Mouse (Mus musculus) layer of hippocampus, adult 8-10 months (tissue): ENCODE measurements around the gene 4930579F01Rik. TPM values are rescaled to one million over a fixed set of nuclear protein-coding genes. Genes with fewer than 3 reads are reported as not detected.

Experiments
- DNase-seq, 2 experiments: peaks; one replicate each; pipeline ENCODE4 v3.0.0; 2022; ENCODE audit warnings: low spot score in 2 of 2
- total RNA-seq, 4 experiments: library from RNA; stranded (reverse); gene quantifications; 2 replicates each; pipeline ENCODE4 v1.2.4; 2022

Gene 4930579F01Rik
- total RNA-seq, result not detected

GRCm38 (mm10) chr3:138193683-138194302 lies at the start of gene 4930579F01Rik:
Gene 4930579F01Rik (minus strand): TSS chr3:138193825.
- DNase-seq, result no peak

GRCm38 (mm10) chr3:138242933-138243332 lies 49.3 kb upstream of the 4930579F01Rik start:
- DNase-seq, result no peak

- no peak for DNase-seq
Observed at GRCm38 (mm10) chr3:138242021-138242726, 48.5 kb upstream of the 4930579F01Rik start.

GRCm38 (mm10) chr3:138241371-138241770 lies 47.7 kb upstream of the 4930579F01Rik start:
- no peak for DNase-seq

GRCm38 (mm10) chr3:138240942-138241341 lies 47.3 kb upstream of the 4930579F01Rik start:
- DNase-seq, result no peak

- no peak for DNase-seq
Observed at GRCm38 (mm10) chr3:138240411-138240810, 46.8 kb upstream of the 4930579F01Rik start.

- DNase-seq, result no peak
Observed at GRCm38 (mm10) chr3:138239461-138239860, 45.8 kb upstream of the 4930579F01Rik start.

GRCm38 (mm10) chr3:138238046-138238445 lies 44.4 kb upstream of the 4930579F01Rik start:
- no peak for DNase-seq

- DNase-seq, result no peak
Observed at GRCm38 (mm10) chr3:138236546-138237163, 43.0 kb upstream of the 4930579F01Rik start.

- DNase-seq, result no peak
Observed at GRCm38 (mm10) chr3:138231531-138231930, 37.9 kb upstream of the 4930579F01Rik start.

- no peak for DNase-seq
Observed at GRCm38 (mm10) chr3:138230266-138230665, 36.6 kb upstream of the 4930579F01Rik start.

- no peak for DNase-seq
Observed at GRCm38 (mm10) chr3:138229448-138229847, 35.8 kb upstream of the 4930579F01Rik start.

GRCm38 (mm10) chr3:138227782-138228181 lies 34.2 kb upstream of the 4930579F01Rik start:
- DNase-seq, result no peak

GRCm38 (mm10) chr3:138227082-138227481 lies 33.5 kb upstream of the 4930579F01Rik start:
- no peak for DNase-seq

- DNase-seq, result no peak
Observed at GRCm38 (mm10) chr3:138226476-138226875, 32.9 kb upstream of the 4930579F01Rik start.

GRCm38 (mm10) chr3:138225853-138226252 lies 32.2 kb upstream of the 4930579F01Rik start:
- DNase-seq, result no peak

- no peak for DNase-seq
Observed at GRCm38 (mm10) chr3:138225331-138225730, 31.7 kb upstream of the 4930579F01Rik start.

GRCm38 (mm10) chr3:138224363-138224954 lies 30.8 kb upstream of the 4930579F01Rik start:
- no peak for DNase-seq

- DNase-seq, result peak; percentile 19 to 38
Observed at GRCm38 (mm10) chr3:138222952-138223351, 29.3 kb upstream of the 4930579F01Rik start.

- DNase-seq, result no peak
Observed at GRCm38 (mm10) chr3:138222511-138222910, 28.9 kb upstream of the 4930579F01Rik start.

- no peak for DNase-seq
Observed at GRCm38 (mm10) chr3:138221116-138221515, 27.5 kb upstream of the 4930579F01Rik start.

GRCm38 (mm10) chr3:138217631-138218264 lies 24.1 kb upstream of the 4930579F01Rik start, which contains the start of gene Adh7:
Gene Adh7 (plus strand): TSS chr3:138217760.
- DNase-seq, result no peak
